Mouse (Mus musculus): ENCODE measurements around the gene Mrps21. TPM values are rescaled to one million over a fixed set of nuclear protein-coding genes. Genes with fewer than 3 reads are reported as not detected.
A peak's percentile ranks its signal among the peaks of the same experiment; 100 is the strongest.
"Not testable (repeated sequence)": the region's sequence is repeated elsewhere in the genome, so short reads cannot be mapped to it uniquely, and the experiment has no call there.

Mrps21 gene
- polyA plus RNA-seq (2014; fragmentation: Nextera tagmentation; extraction: Ambion mirVana): 311 and 340 TPM in 2 replicates

DNA sequence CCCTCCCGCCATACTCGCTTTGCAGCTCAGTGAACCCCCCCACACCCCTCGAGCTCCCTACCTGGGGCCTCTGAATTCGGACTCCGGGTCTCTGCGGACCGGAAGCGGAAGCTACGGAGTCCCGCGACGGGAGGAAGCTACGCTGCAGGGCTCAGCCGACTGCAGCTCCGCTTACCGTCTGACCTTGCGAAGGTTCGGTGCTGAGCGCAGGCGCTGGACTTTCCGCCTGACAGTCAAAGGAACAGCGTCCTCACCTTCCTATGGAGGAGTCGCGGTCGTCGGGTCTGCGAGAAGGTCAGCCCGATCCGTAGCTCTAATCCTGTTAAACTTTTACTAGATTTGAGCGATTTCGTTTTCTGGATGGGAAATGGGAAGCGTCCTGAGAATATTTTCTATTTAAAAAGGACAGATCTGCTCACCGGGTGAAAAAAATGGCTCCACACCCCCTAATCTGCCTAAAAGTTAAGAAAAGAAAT is at the start of gene Mrps21:
Gene Mrps21 (minus strand): TSS at position 128 of the 476 bp plus-strand sequence.
- Histone ChIP-seq H3K4me1 (replicated peaks; ENCODE audit: control insufficient read depth, insufficient read depth, low read length) (peaks cover 17% of the 10 kb centered on the region), H3K27ac (ENCODE audit: low read depth, low read length) (peak within 1 kb of the TSS; percentile 80), H3K9me3 (ENCODE audit: control insufficient read depth, low read length) (no peaks in the 10 kb centered on the region), H3K36me3 (ENCODE audit: control insufficient read depth, insufficient read depth, low read length) (peaks cover 14% of the 10 kb centered on the region), H3K27me3 (replicated peaks; ENCODE audit: control insufficient read depth, insufficient read depth, low read length) (no peaks in the 10 kb centered on the region), H3K4me2 (peak within 1 kb of the TSS; percentile 74), H3K9ac (ENCODE audit: low read depth, low read length) (peak within 1 kb of the TSS; percentile 87), H3K4me3 (ENCODE audit: low read depth, low read length) (peak within 1 kb of the TSS; percentile 70)
- DNase-seq (ENCODE audit: low spot score) (peak; percentile 86), ATAC-seq (replicated peaks; ENCODE audit: low FRiP score) (peak; percentile 96)
- under 1% methylated on average over 33 of the region's 33 CpGs for WGBS

DNA sequence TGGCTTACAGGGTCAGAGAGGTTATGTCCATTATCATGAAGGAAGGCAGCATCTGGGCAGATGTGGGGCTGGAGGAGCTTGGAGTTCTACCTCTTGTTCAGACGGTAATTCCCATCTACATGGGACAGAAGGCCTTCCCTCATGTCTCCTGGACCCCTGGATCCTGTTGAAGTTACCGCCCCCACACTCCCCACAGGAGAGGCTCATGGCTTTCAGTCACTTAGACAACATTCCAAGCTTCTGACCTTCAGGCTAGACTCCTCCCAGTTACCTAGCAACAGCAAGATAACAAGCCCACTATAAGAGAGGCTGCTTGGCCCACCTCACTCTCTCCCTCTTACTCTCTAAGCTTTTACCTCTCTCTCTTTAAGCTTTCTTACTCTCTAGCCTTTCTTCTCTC is 49.2 kb upstream of the Mrps21 start:
- not testable (repeated sequence) for H3K36me3 ChIP-seq (ENCODE audit: control insufficient read depth, insufficient read depth, low read length); H3K4me2 ChIP-seq; H3K27me3 ChIP-seq (replicated peaks; ENCODE audit: control insufficient read depth, insufficient read depth, low read length); H3K9me3 ChIP-seq (ENCODE audit: control insufficient read depth, low read length); H3K27ac ChIP-seq (ENCODE audit: low read depth, low read length); H3K4me1 ChIP-seq (replicated peaks; ENCODE audit: control insufficient read depth, insufficient read depth, low read length); H3K4me3 ChIP-seq (ENCODE audit: low read depth, low read length); H3K9ac ChIP-seq (ENCODE audit: low read depth, low read length); DNase-seq (ENCODE audit: low spot score); ATAC-seq (replicated peaks; ENCODE audit: low FRiP score)
- 59% methylated on average over 2 of the region's 2 CpGs for WGBS

DNA sequence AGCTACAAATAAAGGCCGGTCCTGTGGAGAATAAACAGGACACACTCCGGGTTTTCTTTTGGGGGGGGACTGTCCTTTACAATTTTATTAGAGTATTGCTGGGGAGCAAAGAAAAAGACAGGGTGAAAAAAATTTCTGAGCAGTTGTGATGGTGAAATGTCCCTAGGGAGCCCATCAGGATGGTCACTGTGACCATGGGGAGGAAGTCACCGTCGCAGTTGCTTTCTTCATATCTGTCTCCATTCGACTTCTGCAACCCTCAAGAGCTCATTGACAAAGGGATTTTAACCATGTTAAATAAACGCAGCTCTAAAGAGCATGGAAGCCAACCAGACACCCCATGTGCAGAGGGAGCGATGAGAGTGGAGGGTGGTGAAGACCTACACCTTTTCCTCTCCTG is 45.4 kb upstream of the Mrps21 start:
- Histone ChIP-seq H3K9me3 (ENCODE audit: control insufficient read depth, low read length) (no peaks in the 10 kb centered on the region), H3K9ac (ENCODE audit: low read depth, low read length) (no peak overlapping the region), H3K4me1 (replicated peaks; ENCODE audit: control insufficient read depth, insufficient read depth, low read length) (no peaks in the 10 kb centered on the region), H3K27ac (ENCODE audit: low read depth, low read length) (no peak overlapping the region), H3K4me2 (no peak overlapping the region), H3K36me3 (ENCODE audit: control insufficient read depth, insufficient read depth, low read length) (no peaks in the 10 kb centered on the region), H3K4me3 (ENCODE audit: low read depth, low read length) (no peak overlapping the region), H3K27me3 (replicated peaks; ENCODE audit: control insufficient read depth, insufficient read depth, low read length) (no peaks in the 10 kb centered on the region)
- ATAC-seq (replicated peaks; ENCODE audit: low FRiP score) (no peak), DNase-seq (ENCODE audit: low spot score) (no peak)
- 66% methylated on average over 7 of the region's 7 CpGs for WGBS

DNA sequence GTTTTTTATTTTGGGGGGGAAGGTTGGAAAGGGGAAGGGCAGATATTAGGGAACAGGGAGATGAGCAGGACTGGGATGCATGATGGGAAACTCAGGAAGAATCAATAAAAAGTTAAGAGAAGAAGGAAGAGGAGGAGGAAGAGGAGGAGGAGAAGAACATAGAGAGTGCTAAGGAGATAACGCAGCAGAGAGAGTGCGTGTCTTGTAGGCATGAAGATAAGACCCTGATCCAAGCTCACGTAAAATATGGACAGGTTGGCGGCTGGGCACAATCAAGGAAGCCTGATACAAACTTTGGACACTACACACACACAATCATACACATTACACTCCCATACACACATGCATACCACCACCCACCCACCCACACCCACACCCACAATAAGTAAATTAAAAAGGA is 43.4 kb upstream of the Mrps21 start:
- H3K27me3 ChIP-seq (replicated peaks; ENCODE audit: control insufficient read depth, insufficient read depth, low read length): no peaks in the 10 kb centered on the region
- no peaks in the 10 kb centered on the region for H3K4me1 ChIP-seq (replicated peaks; ENCODE audit: control insufficient read depth, insufficient read depth, low read length)
- H3K9ac ChIP-seq (ENCODE audit: low read depth, low read length): no peak overlapping the region
- H3K4me2 ChIP-seq: no peak overlapping the region
- ATAC-seq (replicated peaks; ENCODE audit: low FRiP score) (no peak), DNase-seq (ENCODE audit: low spot score) (no peak)
- H3K27ac ChIP-seq (ENCODE audit: low read depth, low read length): no peak overlapping the region
- H3K4me3 ChIP-seq (ENCODE audit: low read depth, low read length): no peak overlapping the region
- H3K9me3 ChIP-seq (ENCODE audit: control insufficient read depth, low read length): no peaks in the 10 kb centered on the region
- H3K36me3 ChIP-seq (ENCODE audit: control insufficient read depth, insufficient read depth, low read length): no peaks in the 10 kb centered on the region
- 48% methylated on average over 4 of the region's 4 CpGs for WGBS

DNA sequence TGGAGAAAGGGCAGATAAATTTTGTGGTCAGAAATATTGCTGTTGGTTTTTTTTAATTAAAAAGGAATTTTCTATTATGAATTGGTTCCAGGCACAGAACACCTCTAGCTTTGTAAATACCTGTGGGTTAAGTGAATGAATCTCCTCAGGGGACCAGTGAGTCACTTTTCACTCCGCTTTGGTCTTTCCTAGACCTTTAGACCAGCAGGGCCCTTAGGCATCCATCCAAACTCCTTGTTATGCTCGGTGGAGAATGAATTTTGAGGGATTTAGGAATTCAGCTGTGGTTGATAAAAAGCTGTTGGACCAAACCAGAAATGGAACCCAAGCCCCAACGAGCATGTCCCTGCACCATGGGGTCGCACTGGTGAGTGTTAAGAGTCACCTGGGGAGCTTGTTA is 36.3 kb upstream of the Mrps21 start:
- Histone ChIP-seq H3K4me1 (replicated peaks; ENCODE audit: control insufficient read depth, insufficient read depth, low read length) (peaks cover 15% of the 10 kb centered on the region), H3K27ac (ENCODE audit: low read depth, low read length) (no peak overlapping the region), H3K9ac (ENCODE audit: low read depth, low read length) (no peak overlapping the region), H3K4me2 (no peak overlapping the region), H3K9me3 (ENCODE audit: control insufficient read depth, low read length) (no peaks in the 10 kb centered on the region), H3K27me3 (replicated peaks; ENCODE audit: control insufficient read depth, insufficient read depth, low read length) (peaks cover 18% of the 10 kb centered on the region), H3K36me3 (ENCODE audit: control insufficient read depth, insufficient read depth, low read length) (no peaks in the 10 kb centered on the region), H3K4me3 (ENCODE audit: low read depth, low read length) (no peak overlapping the region)
- DNase-seq (ENCODE audit: low spot score) (no peak), ATAC-seq (replicated peaks; ENCODE audit: low FRiP score) (no peak)
- WGBS: 52% methylated on average over 4 of the region's 4 CpGs

DNA sequence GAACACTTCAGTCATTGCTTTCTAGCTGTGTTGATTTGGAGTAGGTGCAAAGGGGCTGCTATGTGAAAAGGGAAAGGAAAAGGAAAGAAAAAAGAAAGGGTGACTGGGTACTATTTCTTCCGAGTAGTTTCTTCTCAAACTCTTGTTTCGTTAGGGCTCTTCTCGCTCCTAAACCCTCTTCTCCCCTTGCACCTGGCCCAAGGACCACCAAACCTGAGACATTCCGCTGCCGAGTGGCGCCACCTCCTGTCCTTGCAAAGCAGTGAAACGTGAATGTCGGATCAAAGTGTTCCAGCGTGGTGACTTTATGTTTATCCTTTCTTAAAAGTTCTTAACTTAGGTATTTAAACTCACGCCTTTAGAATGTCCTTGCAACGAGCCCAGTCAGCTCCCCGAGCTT is 35.5 kb upstream of the Mrps21 start:
- H3K27me3 ChIP-seq (replicated peaks; ENCODE audit: control insufficient read depth, insufficient read depth, low read length): peaks cover 24% of the 10 kb centered on the region
- H3K4me1 ChIP-seq (replicated peaks; ENCODE audit: control insufficient read depth, insufficient read depth, low read length): peaks cover 15% of the 10 kb centered on the region
- H3K4me2 ChIP-seq: peak overlapping the region; percentile 75
- peak overlapping the region; percentile 31 for H3K4me3 ChIP-seq (ENCODE audit: low read depth, low read length)
- DNase-seq (ENCODE audit: low spot score) (peak; percentile 56), ATAC-seq (replicated peaks; ENCODE audit: low FRiP score) (no peak)
- no peak overlapping the region for H3K9ac ChIP-seq (ENCODE audit: low read depth, low read length)
- H3K36me3 ChIP-seq (ENCODE audit: control insufficient read depth, insufficient read depth, low read length): no peaks in the 10 kb centered on the region
- H3K27ac ChIP-seq (ENCODE audit: low read depth, low read length): no peak overlapping the region
- under 1% methylated on average over 12 of the region's 12 CpGs for WGBS
- no peaks in the 10 kb centered on the region for H3K9me3 ChIP-seq (ENCODE audit: control insufficient read depth, low read length)

DNA sequence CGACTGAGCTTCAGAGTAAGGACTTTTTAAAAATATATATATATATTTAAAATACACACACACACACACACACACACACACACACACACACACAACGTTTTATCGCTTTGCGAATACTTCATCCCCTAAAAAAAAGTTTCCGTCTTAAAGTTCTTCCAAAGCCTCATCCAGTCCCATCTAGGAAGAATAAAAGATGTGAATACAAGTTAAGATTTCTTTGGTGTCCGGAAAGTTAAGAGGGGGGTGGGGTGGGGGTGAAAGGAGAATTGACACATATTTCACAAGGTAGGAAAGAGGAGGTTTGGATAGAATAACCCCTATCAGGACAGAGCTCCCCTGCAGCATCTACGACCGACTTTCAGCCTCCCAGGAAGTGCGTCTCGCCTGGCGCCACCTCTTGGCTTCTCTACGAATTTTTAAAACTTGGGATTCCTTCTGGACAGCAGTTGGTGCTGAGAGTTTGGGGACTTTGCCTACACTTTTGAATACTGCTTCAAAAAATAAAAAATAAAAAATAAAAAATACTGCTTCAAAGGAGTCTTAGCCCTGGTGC is 34.7 kb upstream of the Mrps21 start:
- H3K9ac ChIP-seq (ENCODE audit: low read depth, low read length): peak overlapping the region; percentile 55; the same call in 1 of the 2 replicates
- H3K27me3 ChIP-seq (replicated peaks; ENCODE audit: control insufficient read depth, insufficient read depth, low read length): peaks cover 27% of the 10 kb centered on the region
- 1% methylated on average over 12 of the region's 12 CpGs for WGBS
- H3K4me3 ChIP-seq (ENCODE audit: low read depth, low read length): peak overlapping the region; percentile 45
- ATAC-seq (replicated peaks; ENCODE audit: low FRiP score) (0 out of 2 replicates have a peak, but pooled peaks have one; percentile 44), DNase-seq (ENCODE audit: low spot score) (peak; percentile 55)
- H3K36me3 ChIP-seq (ENCODE audit: control insufficient read depth, insufficient read depth, low read length): no peaks in the 10 kb centered on the region
- H3K27ac ChIP-seq (ENCODE audit: low read depth, low read length): peak overlapping the region; percentile 83; the same call in 1 of the 2 replicates
- no peaks in the 10 kb centered on the region for H3K9me3 ChIP-seq (ENCODE audit: control insufficient read depth, low read length)
- H3K4me1 ChIP-seq (replicated peaks; ENCODE audit: control insufficient read depth, insufficient read depth, low read length): peaks cover 15% of the 10 kb centered on the region
- H3K4me2 ChIP-seq: peak overlapping the region; percentile 75

DNA sequence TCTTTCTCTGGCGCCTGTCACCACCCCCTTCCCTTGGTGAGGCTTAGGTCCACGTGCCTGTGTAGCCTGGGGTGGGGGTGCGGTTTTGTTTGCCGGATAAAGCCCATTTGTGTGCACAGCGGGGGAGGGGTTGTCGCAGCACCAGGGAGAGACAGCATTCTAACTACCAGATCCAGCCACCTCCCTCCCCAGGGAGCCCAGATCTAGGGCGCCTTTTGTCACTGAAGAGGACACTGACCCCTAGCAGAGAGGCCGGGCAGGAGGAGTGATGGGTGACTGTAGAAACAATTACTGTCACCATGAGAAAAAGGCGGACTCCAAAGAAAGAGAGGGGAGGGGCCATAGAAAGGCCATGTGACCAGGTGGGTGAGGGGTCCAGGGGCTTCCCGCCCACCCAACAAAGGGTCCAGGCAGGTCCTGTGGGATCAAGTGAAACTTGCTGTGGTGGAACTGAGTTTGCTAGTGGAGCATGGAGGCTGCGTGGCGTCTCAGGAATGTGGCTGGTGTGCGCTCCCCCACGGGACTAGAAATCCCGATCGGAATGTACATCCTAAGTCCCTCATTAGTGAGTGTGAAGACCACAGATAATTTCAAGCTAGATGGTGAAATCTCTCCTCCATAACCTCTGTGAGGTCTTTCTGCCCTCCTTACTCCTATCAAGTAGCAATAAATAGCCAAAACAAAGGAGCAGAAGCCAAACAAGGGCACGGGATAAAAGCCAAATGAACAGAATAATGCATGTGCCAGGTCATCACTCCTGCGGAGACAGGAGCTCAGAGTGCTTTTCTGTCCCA is 34.0 kb upstream of the Mrps21 start:
- ATAC-seq (replicated peaks; ENCODE audit: low FRiP score) (peak; percentile 49; the same call in 1 of the 2 replicates), DNase-seq (ENCODE audit: low spot score) (peak; percentile 68)
- Histone ChIP-seq H3K27me3 (replicated peaks; ENCODE audit: control insufficient read depth, insufficient read depth, low read length) (peaks cover 27% of the 10 kb centered on the region), H3K4me2 (peak overlapping the region; percentile 75), H3K4me1 (replicated peaks; ENCODE audit: control insufficient read depth, insufficient read depth, low read length) (peaks cover 15% of the 10 kb centered on the region), H3K27ac (ENCODE audit: low read depth, low read length) (peak overlapping the region; percentile 83), H3K9ac (ENCODE audit: low read depth, low read length) (peak overlapping the region; percentile 55), H3K4me3 (ENCODE audit: low read depth, low read length) (peak overlapping the region; percentile 45), H3K9me3 (ENCODE audit: control insufficient read depth, low read length) (no peaks in the 10 kb centered on the region), H3K36me3 (ENCODE audit: control insufficient read depth, insufficient read depth, low read length) (no peaks in the 10 kb centered on the region)
- under 1% methylated on average over 18 of the region's 18 CpGs for WGBS

Data from liver, embryonic 11.5 days (tissue).